Mouse (Mus musculus) hindbrain, embryonic 13.5 days (tissue): ENCODE measurements around the gene Gabrb1. TPM values are rescaled to one million over a fixed set of nuclear protein-coding genes. Genes with fewer than 3 reads are reported as not detected.
"Not testable (repeated sequence)": the region's sequence is repeated elsewhere in the genome, so short reads cannot be mapped to it uniquely, and the experiment has no call there.

Experiments used
- ATAC-seq: fragments of 200-750 bp; cut with Nextera tagmentation; 2 replicates; pipeline ENCODE4 v1.8.0; 2017; ENCODE audit warnings: moderate TSS enrichment; ENCODE audit not compliant: low FRiP score
- H3K27ac ChIP-seq: fragments of 300-500 bp; sonication (generic); 2 replicates; pipeline ENCODE4 v1.5.1; 2015; ENCODE audit warnings: inconsistent platforms, mild to moderate bottlenecking, moderate library complexity
- H3K27me3 ChIP-seq: fragments of 300-500 bp; sonication (generic); 2 replicates; pipeline ENCODE4 v1.6.1; 2015; ENCODE audit warnings: mild to moderate bottlenecking, inconsistent platforms
- H3K36me3 ChIP-seq: fragments of 300-500 bp; sonication (generic); 2 replicates; pipeline ENCODE4 v1.6.1; 2015; ENCODE audit warnings: mild to moderate bottlenecking, inconsistent platforms
- H3K4me1 ChIP-seq: fragments of 300-500 bp; sonication (generic); replicated peaks from 2 replicates; pipeline ENCODE4 v1.6.1; 2015; ENCODE audit warnings: inconsistent platforms
- H3K4me2 ChIP-seq: fragments of 300-500 bp; sonication (generic); 2 replicates; pipeline ENCODE4 v1.6.1; 2015; ENCODE audit warnings: inconsistent platforms, mild to moderate bottlenecking, moderate library complexity
- H3K4me3 ChIP-seq: fragments of 300-500 bp; sonication (generic); 2 replicates; pipeline ENCODE4 v1.5.1; 2015; ENCODE audit warnings: mild to moderate bottlenecking, inconsistent platforms
- H3K9ac ChIP-seq: fragments of 300-500 bp; sonication (generic); 2 replicates; pipeline ENCODE4 v1.6.1; 2015; ENCODE audit warnings: mild to moderate bottlenecking, inconsistent platforms
- H3K9me3 ChIP-seq: fragments of 300-500 bp; sonication (generic); 2 replicates; pipeline ENCODE4 v1.6.1; 2016; ENCODE audit warnings: inconsistent platforms
- WGBS: fragments of 180-500 bp; shearing (Covaris S2); methylation state at CpG from one replicate; pipeline ENCODE4 v1.1.7; 2015; 5-methylcytosine and 5-hydroxymethylcytosine counted together
- polyA plus RNA-seq: library from polyadenylated mRNA; unstranded; fragments of >200 nt; fragmentation: Nextera tagmentation; extraction: Ambion mirVana; gene quantifications from 2 replicates; pipeline ENCODE4 v1.2.1, GENCODE M21; 2015

The Gabrb1 gene
- polyA plus RNA-seq, 1 experiment from 2014 or later = 11.1 TPM

- H3K4me2 ChIP-seq, H3K36me3 ChIP-seq, H3K27me3 ChIP-seq, H3K9ac ChIP-seq, H3K4me3 ChIP-seq, H3K27ac ChIP-seq, H3K9me3 ChIP-seq, ATAC-seq, H3K4me1 ChIP-seq: not testable (repeated sequence)
- WGBS = 88% methylated on average over 7 of the region's 7 CpGs
Measured at GRCm38 (mm10) chr5:72069398-72069797, 411.5 kb downstream of the Gabrb1 start.

- no peaks in the 10 kb centered on the region for H3K4me1 ChIP-seq
- H3K4me3 ChIP-seq = no peak overlapping the region
- no peak overlapping the region for H3K4me2 ChIP-seq
- ATAC-seq = no peak
- no peaks in the 10 kb centered on the region for H3K9me3 ChIP-seq
- H3K9ac ChIP-seq = no peak overlapping the region
- H3K27me3 ChIP-seq = no peaks in the 10 kb centered on the region
- no peaks in the 10 kb centered on the region for H3K36me3 ChIP-seq
- WGBS = 92% methylated on average over 6 of the region's 6 CpGs
- no peak overlapping the region for H3K27ac ChIP-seq
Measured at GRCm38 (mm10) chr5:72076781-72077180, 418.9 kb downstream of the Gabrb1 start.

DNA sequence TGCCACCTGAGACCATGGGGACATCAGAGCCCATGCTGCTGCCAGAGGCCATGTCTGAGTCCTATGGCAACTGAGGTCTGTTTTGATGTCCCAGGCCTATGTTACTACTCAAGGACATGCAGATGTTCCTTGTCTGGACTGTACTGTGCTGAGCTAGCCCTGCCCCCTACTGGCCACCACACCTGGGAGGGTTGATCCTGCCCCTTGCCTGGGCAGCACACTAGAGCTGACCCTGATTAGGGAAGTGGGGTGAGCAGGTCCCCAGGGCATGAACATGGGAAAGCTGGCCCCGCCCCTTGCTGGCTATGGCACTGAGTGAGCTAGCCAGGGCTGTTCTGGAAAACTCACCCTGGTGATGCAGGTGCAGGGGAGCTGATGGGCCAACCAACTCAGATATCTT, 428.6 kb downstream of the Gabrb1 start:
- Histone ChIP-seq H3K36me3 (no peaks in the 10 kb centered on the region), H3K27ac (no peak overlapping the region), H3K27me3 (no peaks in the 10 kb centered on the region), H3K9me3 (no peaks in the 10 kb centered on the region), H3K4me1 (no peaks in the 10 kb centered on the region), H3K4me2 (no peak overlapping the region), H3K9ac (no peak overlapping the region), H3K4me3 (no peak overlapping the region)
- peak; percentile 74; the same call in 1 of the 2 replicates for ATAC-seq
- 88% methylated on average over 1 of the region's 1 CpGs for WGBS

GRCm38 (mm10) chr5:72094582-72094981, 436.7 kb downstream of the Gabrb1 start:
- Histone ChIP-seq H3K9ac (no peak overlapping the region), H3K4me1 (no peaks in the 10 kb centered on the region), H3K36me3 (no peaks in the 10 kb centered on the region), H3K9me3 (no peaks in the 10 kb centered on the region), H3K27ac (no peak overlapping the region), H3K27me3 (no peaks in the 10 kb centered on the region), H3K4me3 (no peak overlapping the region), H3K4me2 (no peak overlapping the region)
- WGBS = 56% methylated on average over 7 of the region's 7 CpGs
- no peak for ATAC-seq

- Histone ChIP-seq H3K4me2 (no peak overlapping the region), H3K27me3 (no peaks in the 10 kb centered on the region), H3K9me3 (no peaks in the 10 kb centered on the region), H3K9ac (no peak overlapping the region), H3K36me3 (no peaks in the 10 kb centered on the region), H3K4me3 (no peak overlapping the region), H3K27ac (no peak overlapping the region), H3K4me1 (no peaks in the 10 kb centered on the region)
- WGBS = 92% methylated on average over 2 of the region's 2 CpGs
- no peak for ATAC-seq
Measured at GRCm38 (mm10) chr5:72095015-72095414, 437.1 kb downstream of the Gabrb1 start.

- Histone ChIP-seq H3K9ac (no peak overlapping the region), H3K4me1 (peaks cover 13% of the 10 kb centered on the region), H3K27me3 (no peaks in the 10 kb centered on the region), H3K4me3 (no peak overlapping the region), H3K4me2 (no peak overlapping the region), H3K36me3 (no peaks in the 10 kb centered on the region), H3K9me3 (no peaks in the 10 kb centered on the region), H3K27ac (peak overlapping the region; percentile 6; the same call in 1 of the 2 replicates)
- ATAC-seq = peak; percentile 65
- 24% methylated on average over 7 of the region's 7 CpGs for WGBS
Measured at GRCm38 (mm10) chr5:72104274-72104921, 446.5 kb downstream of the Gabrb1 start.

GRCm38 (mm10) chr5:72122414-72123037, 464.6 kb downstream of the Gabrb1 start:
- Histone ChIP-seq H3K9ac (no peak overlapping the region), H3K9me3 (no peaks in the 10 kb centered on the region), H3K36me3 (no peaks in the 10 kb centered on the region), H3K27ac (no peak overlapping the region), H3K4me1 (no peaks in the 10 kb centered on the region; the same call in 1 of the 2 replicates), H3K4me3 (no peak overlapping the region), H3K27me3 (no peaks in the 10 kb centered on the region), H3K4me2 (no peak overlapping the region)
- ATAC-seq = no peak
- WGBS = 93% methylated on average over 6 of the region's 6 CpGs

- Histone ChIP-seq H3K27ac (no peak overlapping the region), H3K4me1 (no peaks in the 10 kb centered on the region; the same call in 1 of the 2 replicates), H3K4me3 (no peak overlapping the region), H3K27me3 (no peaks in the 10 kb centered on the region), H3K9ac (no peak overlapping the region), H3K9me3 (no peaks in the 10 kb centered on the region), H3K4me2 (no peak overlapping the region), H3K36me3 (no peaks in the 10 kb centered on the region)
- 90% methylated on average over 4 of the region's 4 CpGs for WGBS
- no peak for ATAC-seq
Measured at GRCm38 (mm10) chr5:72126681-72127080, 468.8 kb downstream of the Gabrb1 start.

DNA sequence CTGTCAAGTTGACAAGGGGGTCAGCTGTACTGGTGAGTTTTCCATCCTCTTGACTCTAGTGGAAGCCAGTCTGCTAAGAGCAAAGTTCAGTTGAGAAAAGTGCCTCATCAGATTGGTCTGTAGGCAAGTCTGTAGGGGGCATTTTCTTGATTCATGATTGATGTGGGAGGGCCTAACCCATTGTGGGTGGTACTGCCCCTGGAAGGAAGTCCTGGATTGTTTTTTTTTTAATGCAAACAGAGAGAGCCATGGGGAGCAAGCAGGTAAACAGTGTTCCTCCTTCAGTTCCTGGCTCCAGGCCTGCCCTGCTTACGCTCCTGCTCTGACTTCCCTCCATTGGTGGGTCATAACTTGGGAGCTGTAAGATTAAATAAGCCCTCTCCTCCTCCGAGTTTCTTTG, 476.0 kb downstream of the Gabrb1 start:
- no peak for ATAC-seq
- no peak overlapping the region for H3K4me2 ChIP-seq
- no peaks in the 10 kb centered on the region for H3K27me3 ChIP-seq
- no peak overlapping the region for H3K27ac ChIP-seq
- H3K4me1 ChIP-seq = no peaks in the 10 kb centered on the region
- no peaks in the 10 kb centered on the region for H3K36me3 ChIP-seq
- WGBS = 63% methylated on average over 2 of the region's 2 CpGs
- no peak overlapping the region for H3K4me3 ChIP-seq
- H3K9ac ChIP-seq = no peak overlapping the region
- no peaks in the 10 kb centered on the region for H3K9me3 ChIP-seq

- H3K27me3 ChIP-seq = no peaks in the 10 kb centered on the region
- no peaks in the 10 kb centered on the region for H3K36me3 ChIP-seq
- no peak overlapping the region for H3K4me3 ChIP-seq
- no peak overlapping the region for H3K27ac ChIP-seq
- H3K9me3 ChIP-seq = no peaks in the 10 kb centered on the region
- H3K9ac ChIP-seq = no peak overlapping the region
- no peak for ATAC-seq
- H3K4me2 ChIP-seq = no peak overlapping the region
- H3K4me1 ChIP-seq = no peaks in the 10 kb centered on the region
- WGBS = 89% methylated on average over 7 of the region's 7 CpGs
Measured at GRCm38 (mm10) chr5:72138256-72138655, 480.3 kb downstream of the Gabrb1 start.

DNA sequence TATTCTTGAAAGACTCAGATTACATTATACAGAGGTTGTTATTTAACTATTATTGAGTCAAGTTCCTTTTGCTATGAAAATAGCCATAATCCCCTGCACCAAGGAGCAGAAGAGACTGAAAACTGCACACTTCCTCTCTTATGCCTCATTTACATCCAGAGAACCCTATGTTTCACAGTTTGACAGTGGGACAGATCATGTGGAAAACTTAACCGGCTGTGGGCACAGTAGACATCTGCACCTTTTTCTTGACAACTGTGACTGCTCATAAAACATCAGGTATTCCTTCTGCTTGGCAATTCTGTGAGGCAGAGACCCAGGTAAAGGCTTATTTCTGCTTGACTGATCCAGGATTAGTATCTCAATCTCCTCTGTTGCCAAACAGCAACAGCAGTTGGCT, 481.7 kb downstream of the Gabrb1 start:
- no peak overlapping the region for H3K4me3 ChIP-seq
- H3K9ac ChIP-seq = no peak overlapping the region
- 82% methylated on average over 1 of the region's 1 CpGs for whole genome bisulfite sequencing
- no peaks in the 10 kb centered on the region for H3K9me3 ChIP-seq
- no peaks in the 10 kb centered on the region for H3K4me1 ChIP-seq
- no peak for ATAC-seq
- no peaks in the 10 kb centered on the region for H3K27me3 ChIP-seq
- no peaks in the 10 kb centered on the region for H3K36me3 ChIP-seq
- H3K27ac ChIP-seq = no peak overlapping the region
- no peak overlapping the region for H3K4me2 ChIP-seq

GRCm38 (mm10) chr5:72148679-72149078, 490.8 kb downstream of the Gabrb1 start:
- Histone ChIP-seq H3K27ac (no peak overlapping the region), H3K9me3 (no peaks in the 10 kb centered on the region), H3K4me1 (no peaks in the 10 kb centered on the region), H3K27me3 (no peaks in the 10 kb centered on the region), H3K4me2 (no peak overlapping the region), H3K4me3 (no peak overlapping the region), H3K9ac (no peak overlapping the region), H3K36me3 (no peaks in the 10 kb centered on the region)
- ATAC-seq = no peak
- 35% methylated on average over 5 of the region's 5 CpGs for WGBS

DNA sequence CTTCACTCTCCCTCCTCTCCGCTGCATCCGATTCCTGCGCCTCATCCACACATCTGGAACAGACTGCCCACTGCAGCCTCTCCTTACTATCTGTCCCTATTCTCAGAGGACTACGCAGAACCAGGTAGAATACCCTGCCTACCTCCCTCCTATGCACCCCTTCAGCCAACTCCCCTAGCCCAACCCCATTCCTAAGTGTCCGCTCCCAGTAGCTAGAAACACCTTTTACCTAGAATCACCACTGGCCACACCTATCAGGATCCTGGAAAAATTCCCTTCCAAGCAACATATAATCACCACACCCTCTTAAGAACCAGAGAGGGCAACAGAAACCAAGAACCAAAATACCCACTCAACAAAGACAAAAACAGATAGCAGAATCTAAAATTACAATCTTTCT, 493.0 kb downstream of the Gabrb1 start:
- Histone ChIP-seq H3K36me3 (peaks cover 11% of the 10 kb centered on the region), H3K4me3 (no peak overlapping the region), H3K9me3 (no peaks in the 10 kb centered on the region), H3K27ac (no peak overlapping the region), H3K4me1 (no peaks in the 10 kb centered on the region), H3K27me3 (no peaks in the 10 kb centered on the region), H3K9ac (no peak overlapping the region), H3K4me2 (no peak overlapping the region)
- WGBS = 98% methylated on average over 5 of the region's 5 CpGs
- ATAC-seq = no peak
